Mouse (Mus musculus) ovary, adult 18-20 months (tissue): ENCODE results near the gene Gpc5.
"Not testable (repeated sequence)": the region's sequence is repeated elsewhere in the genome, so short reads cannot be mapped to it uniquely, and the experiment has no call there.

Experiments used
- DNase-seq: peaks from one replicate; pipeline ENCODE4 v3.0.0; 2022; ENCODE audit warnings: low spot score, mixed read lengths

Gene Gpc5

GRCm38 (mm10) chr14:115092081-115092480, at the start of gene Gpc5:
Gene Gpc5 (plus strand): TSS chr14:115092215.
- DNase-seq, result peak; percentile 81

GRCm38 (mm10) chr14:115042660-115043059, 49.4 kb upstream of the Gpc5 start:
- DNase-seq, result no peak

- no peak for DNase-seq
Measured at GRCm38 (mm10) chr14:115044016-115044415, 48.0 kb upstream of the Gpc5 start.

GRCm38 (mm10) chr14:115045712-115046111, 46.3 kb upstream of the Gpc5 start:
- DNase-seq, result no peak

GRCm38 (mm10) chr14:115047316-115047715, 44.7 kb upstream of the Gpc5 start:
- no peak for DNase-seq

DNA sequence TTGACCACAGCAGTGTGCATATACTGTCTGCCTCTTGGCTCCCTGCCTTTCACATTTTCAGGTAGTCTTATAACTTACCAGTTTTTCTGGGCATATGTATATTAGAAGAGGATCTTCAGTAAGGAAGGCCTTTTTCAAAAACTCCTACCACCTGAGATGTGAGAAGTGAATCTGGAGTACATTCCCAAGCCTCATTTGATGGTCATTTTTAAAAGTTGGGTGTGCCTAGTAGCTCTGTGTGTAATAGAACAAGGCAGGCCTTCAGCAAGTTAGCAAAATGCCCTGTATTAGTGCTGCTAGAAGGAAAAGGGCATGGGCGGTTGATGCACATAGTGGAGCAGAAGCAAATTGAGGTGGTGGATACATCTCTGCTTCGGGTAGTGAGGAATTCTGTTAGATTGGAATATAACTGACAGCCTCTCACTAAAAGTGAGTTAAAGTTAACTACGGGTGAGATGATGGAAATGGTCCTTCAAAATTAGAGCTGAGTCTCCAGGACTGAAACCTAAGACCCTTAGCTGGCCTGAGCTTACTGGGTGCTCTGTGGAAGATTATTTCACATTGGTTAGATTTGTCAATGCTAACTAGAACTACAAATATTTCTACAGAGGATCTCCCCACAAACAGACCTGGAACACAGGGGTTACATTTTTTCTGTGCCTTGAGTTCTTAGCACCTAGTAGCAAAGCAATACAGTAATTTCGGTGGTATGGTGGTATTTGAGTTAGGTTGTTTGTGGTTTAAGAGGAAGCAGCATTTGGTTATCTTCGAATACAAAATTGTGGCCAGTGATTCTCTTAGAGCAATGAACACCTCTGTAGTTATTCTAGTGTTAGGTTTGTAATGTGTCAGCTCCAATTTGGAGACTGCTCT, 43.8 kb upstream of the Gpc5 start:
- DNase-seq, result no peak

DNA sequence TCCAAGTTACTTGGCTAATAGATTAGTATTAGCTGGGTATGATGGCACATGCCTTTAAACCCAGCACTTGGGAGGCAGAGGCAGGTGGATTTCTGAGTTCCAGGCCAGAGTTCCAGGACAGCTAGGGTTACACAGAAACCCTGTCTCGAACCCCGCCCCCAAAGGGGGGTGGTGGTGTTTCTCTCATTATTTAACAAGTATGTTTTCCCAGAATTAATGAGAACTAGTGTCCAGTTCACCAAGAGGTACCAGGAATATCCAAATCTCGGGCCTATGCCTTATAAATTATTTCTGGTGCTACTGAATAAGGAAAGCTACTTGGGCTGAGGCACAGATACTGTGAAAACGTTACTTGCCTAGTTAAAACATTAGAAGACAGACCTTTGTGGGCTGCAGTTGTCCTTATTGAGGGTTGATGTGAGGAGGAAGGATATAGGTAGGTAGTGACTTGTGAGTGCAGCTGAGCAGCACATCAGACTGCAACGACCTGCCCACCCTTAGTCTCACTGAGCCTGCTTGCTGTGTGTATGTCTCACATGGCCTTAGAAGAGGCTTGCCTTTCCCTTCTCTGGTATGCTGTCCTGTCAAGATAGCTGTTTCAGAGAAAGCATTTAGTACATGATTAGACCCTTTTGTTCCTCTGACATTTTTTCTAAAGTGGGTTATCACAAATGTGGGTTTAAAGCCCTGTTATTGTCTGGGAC, 43.0 kb upstream of the Gpc5 start:
- DNase-seq, result no peak

DNA sequence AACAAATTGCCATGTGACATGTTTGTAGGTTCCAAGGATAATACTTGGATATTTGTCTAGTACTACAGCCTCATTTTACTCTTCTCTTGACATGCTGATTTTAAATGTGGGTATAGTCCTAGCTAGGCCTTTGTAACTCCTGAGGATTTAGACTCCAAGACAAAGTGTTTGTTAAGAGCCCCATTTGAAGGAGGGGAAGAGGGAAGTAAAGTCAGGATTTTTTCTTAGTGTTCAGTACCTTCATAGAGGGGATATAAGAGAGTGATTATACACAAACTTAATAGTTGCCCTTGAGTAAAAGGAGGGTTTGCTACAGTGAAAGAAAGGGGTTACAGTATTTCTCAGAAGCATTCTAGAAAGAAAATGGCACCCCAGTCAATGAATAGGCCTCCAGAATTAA, 42.2 kb upstream of the Gpc5 start:
- DNase-seq, result no peak

- DNase-seq, result no peak
Measured at GRCm38 (mm10) chr14:115051106-115051760, 40.8 kb upstream of the Gpc5 start.

- no peak for DNase-seq
Measured at GRCm38 (mm10) chr14:115052371-115052770, 39.6 kb upstream of the Gpc5 start.

GRCm38 (mm10) chr14:115054252-115054651, 37.8 kb upstream of the Gpc5 start:
- no peak for DNase-seq

DNA sequence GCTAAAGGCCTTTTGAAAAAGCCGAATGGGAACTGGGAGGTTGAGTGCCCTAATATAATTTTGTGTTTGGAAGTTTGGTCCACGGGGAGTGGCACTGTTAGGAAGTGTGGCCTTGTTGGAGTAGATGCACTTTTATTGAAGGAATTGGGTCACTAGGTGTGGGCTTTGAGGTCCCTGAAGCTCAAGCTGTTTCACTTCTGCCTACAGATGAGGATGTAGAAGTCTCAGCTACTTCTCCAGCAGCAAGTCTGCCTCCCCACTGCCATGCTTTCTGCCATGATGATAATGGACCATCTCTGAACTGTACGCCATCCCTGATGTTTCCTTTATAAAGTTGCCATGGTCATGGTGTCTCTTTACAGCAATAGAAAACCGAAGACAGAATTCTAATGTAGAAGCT, 34.5 kb upstream of the Gpc5 start:
- no peak for DNase-seq

- DNase-seq, result not testable (repeated sequence)
Measured at GRCm38 (mm10) chr14:115066164-115066563, 25.9 kb upstream of the Gpc5 start.

DNA sequence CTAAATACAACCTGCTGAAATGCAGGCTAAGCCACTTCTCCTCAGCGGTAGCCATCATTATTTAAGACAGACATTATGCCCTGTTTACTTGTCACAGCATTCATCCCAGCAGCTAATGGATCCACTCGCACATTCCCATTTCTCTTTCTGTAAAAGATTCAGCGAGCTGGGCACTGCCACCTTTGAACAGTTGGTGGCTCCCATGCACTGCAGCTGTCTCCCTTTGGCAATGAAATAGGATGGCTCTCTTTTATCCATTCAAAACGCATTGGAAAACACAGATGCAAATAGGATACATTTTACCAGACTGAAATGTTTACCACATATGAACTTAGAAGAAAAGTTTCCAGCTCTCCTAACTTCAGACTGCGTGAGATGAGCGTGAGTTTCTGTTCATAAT, 21.5 kb upstream of the Gpc5 start:
- DNase-seq, result no peak

- no peak for DNase-seq
Measured at GRCm38 (mm10) chr14:115077340-115077739, 14.7 kb upstream of the Gpc5 start.

- no peak for DNase-seq
Measured at GRCm38 (mm10) chr14:115078064-115078463, 14.0 kb upstream of the Gpc5 start.

GRCm38 (mm10) chr14:115081728-115082502, 10.1 kb upstream of the Gpc5 start:
- DNase-seq, result no peak

GRCm38 (mm10) chr14:115090516-115090915, 1.5 kb upstream of the Gpc5 start:
- DNase-seq, result no peak

- DNase-seq, result no peak
Measured at GRCm38 (mm10) chr14:115092510-115092909, 495 bp downstream of the Gpc5 start.

DNA sequence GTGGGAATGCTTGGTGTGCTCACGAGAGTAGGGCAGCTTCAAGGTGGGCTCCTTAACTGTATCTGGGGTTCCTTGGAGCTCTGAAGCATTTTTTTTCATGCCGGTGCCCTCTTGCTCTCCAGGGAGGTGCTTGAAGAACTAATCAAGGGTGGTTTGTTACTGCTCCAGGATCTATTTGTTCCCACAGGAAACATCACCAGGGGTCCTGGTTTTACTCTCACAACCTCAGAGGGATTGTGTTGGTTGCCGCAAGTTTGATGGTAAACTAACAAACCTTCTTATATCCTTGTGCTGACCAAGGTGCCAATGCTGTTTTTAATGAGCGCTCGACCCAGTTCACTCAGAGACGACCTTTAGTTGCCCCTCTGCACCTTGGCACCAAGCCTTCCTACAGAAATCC, 937 bp downstream of the Gpc5 start:
- no peak for DNase-seq

DNA sequence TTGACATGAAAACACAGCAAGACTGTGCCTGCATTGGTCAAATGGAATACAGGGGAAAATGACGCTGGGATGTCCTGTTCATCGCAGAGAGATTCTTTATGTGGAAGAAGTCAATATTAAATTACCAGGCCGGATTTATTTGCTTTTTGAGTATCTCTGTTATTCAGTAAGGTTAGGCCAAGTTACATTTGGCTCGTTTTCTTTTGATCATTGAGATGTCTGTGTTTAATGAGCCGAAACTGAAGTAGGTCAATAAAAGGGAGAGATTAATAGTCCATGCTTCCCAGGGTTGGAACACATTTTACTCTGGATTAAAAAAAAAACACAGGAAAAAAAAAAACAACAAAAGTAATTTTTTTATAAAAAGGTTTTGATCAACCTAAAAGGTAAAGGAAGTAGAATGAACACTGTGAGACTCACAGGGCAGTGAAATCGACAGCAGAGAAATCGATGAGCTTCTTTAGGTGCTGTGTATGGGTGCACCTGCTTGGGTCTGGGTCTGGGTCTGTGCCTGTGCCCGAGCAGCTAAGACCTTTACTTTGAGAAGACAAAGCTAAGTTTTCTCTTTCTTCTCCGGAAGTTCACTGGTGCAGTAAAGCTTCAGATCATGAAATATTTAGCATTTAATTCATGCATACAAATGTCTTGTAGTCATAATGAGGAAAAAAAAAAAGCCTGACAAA, 8.7 kb downstream of the Gpc5 start:
- DNase-seq, result no peak
